Comparison of ENCODE assay signal across 8 mouse cellular contexts in genomic region chr11:95585281-95585680, GRCm38 (mm10). TPM values are rescaled to one million over a fixed set of nuclear protein-coding genes. Genes with fewer than 3 reads are reported as not detected.
A peak's percentile ranks its signal among the peaks of the same experiment; 100 is the strongest.
DNase-seq lines count a peak whose midpoint lies in the region; ATAC-seq lines count a peak whose summit lies in the region.

No protein-coding gene starts in this region.

- WGBS in forebrain, embryonic 10.5 days = under 1% methylated on average over 24 of the region's 24 CpGs

- peak overlapping the region; percentile 55 for H3K4me3 ChIP-seq in forebrain, embryonic 10.5 days

- DNase-seq in gastrocnemius, postnatal 14 days = peak; percentile 42
- no peak for DNase-seq in gastrocnemius, postnatal 25 days
- peak; percentile 69 for DNase-seq in forebrain, embryonic 10.5 days (ENCODE audit: extremely low spot score, low spot score)
- DNase-seq in kidney, adult 11 months = peak; percentile 79
- DNase-seq in lung, postnatal 36 days = peak; percentile 19
- no peak for DNase-seq in thymus, postnatal 36 days
- DNase-seq in right cerebral cortex, adult 2 months (ENCODE audit: low spot score in 2 of 2) = no peak

- peaks cover 81% of the 10 kb centered on the region for H3K4me1 ChIP-seq in forebrain, embryonic 10.5 days

- H3K27ac ChIP-seq in forebrain, embryonic 10.5 days = no peak overlapping the region

- peaks cover 100% of the 10 kb centered on the region for H3K27me3 ChIP-seq in forebrain, embryonic 10.5 days (ENCODE audit: poor library complexity, severe bottlenecking)

- no peaks in the 10 kb centered on the region for H3K36me3 ChIP-seq in forebrain, embryonic 10.5 days (replicated peaks)

- no peak for ATAC-seq in inflammation-experienced regulatory T-cells, adult 6 months

- no peaks in the 10 kb centered on the region for H3K9me3 ChIP-seq in forebrain, embryonic 10.5 days

- intact Hi-C loops in gastrocnemius, postnatal 14 days (cut with DNase I; ENCODE audit: low total_unique reads) = no loop called here

RNA-seq across cellular contexts. Expression of gene Ngfr, which starts 2.3 kb away (rescaled TPM):
- 1 to 10 TPM; 1.5 to 4.3 TPM for total RNA-seq in gastrocnemius, postnatal 14 days (2021)
- under 1 TPM; 0.43 to 0.61 TPM for total RNA-seq in gastrocnemius, postnatal 25 days (2021)
- polyA plus RNA-seq in forebrain, embryonic 10.5 days (2016; fragmentation: Nextera tagmentation; extraction: Ambion mirVana) = 12.3 and 14.6 TPM in 2 replicates
- not detected for polyA plus RNA-seq in inflammation-experienced regulatory T-cells, adult 6 months (2017; shearing (Covaris generic))

Comparison
In these comparisons a context has a peak if more than half of its experiments do, and no peak if none do; other contexts are left out.
1. DNase-seq: peak in gastrocnemius, postnatal 14 days (single experiment), forebrain, embryonic 10.5 days (single experiment), kidney, adult 11 months (single experiment) and lung, postnatal 36 days (single experiment); none in gastrocnemius, postnatal 25 days (single experiment), thymus, postnatal 36 days (0 of 2) and right cerebral cortex, adult 2 months (0 of 2).